Mouse (Mus musculus) ovary, adult 10 weeks (tissue): Measurements from ENCODE around the gene Ddx6. TPM values are rescaled to one million over a fixed set of nuclear protein-coding genes. Genes with fewer than 3 reads are reported as not detected.

Source experiments
- polyA plus RNA-seq: library from polyadenylated mRNA; stranded (reverse); fragments of 350-450 nt; fragmentation: Illumina TruSeq; extraction: RNeasy Lipid Tissue Mini Kit (QIAGEN cat#74804); gene quantifications from one replicate; pipeline ENCODE4 v1.2.3, GENCODE M21; 2014

Gene Ddx6
- polyA plus RNA-seq, result 406 TPM

GRCm38 (mm10) chr9:44604779-44605615, at the start of gene Ddx6:
Gene Ddx6, plus strand, starts transcription at chr9:44604892.

GRCm38 (mm10) chr9:44561597-44561996, 43.1 kb upstream of the Ddx6 start, which contains the start of gene Cxcr5:
Gene Cxcr5, minus strand, starts transcription at chr9:44561877.

DNA sequence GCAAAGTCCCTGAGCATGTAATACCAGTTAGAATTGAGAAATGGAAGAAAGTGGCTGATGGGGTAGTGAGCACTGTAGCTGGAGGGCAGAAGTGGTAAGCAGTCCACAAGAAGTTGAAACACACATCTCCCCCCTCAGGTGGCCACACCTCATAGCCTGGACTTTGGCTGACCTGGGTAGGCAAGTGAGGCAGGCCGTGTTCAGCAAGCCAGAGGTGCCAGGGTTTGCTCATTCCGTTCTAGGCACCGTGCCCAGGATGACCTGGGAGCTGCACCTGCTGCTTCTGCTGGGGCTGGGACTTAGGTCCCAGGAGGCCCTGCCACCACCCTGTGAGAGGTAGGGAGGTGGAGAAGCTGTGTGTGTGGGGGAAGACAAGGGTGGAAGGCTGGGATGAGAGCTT, 68.3 kb downstream of the Ddx6 start, which contains the start of gene Treh:
Gene Treh, plus strand, starts transcription at position 229 of the 400 bp plus-strand sequence.

Other genes with a start within 250 kb of the Ddx6 start
- 11.1 TPM for gene Vps11, start 243.2 kb upstream of the Ddx6 start, polyA plus RNA-seq
- gene Hyou1, start 225.4 kb upstream of the Ddx6 start, polyA plus RNA-seq, result 22.1 TPM
- 1.4 TPM for gene Slc37a4, start 208.0 kb upstream of the Ddx6 start, polyA plus RNA-seq
- 968 TPM for gene Rps25, start 197.8 kb upstream of the Ddx6 start, polyA plus RNA-seq
- gene Trappc4, start 197.3 kb upstream of the Ddx6 start, polyA plus RNA-seq, result 28.7 TPM
- gene Ccdc84, start 186.3 kb upstream of the Ddx6 start, polyA plus RNA-seq, result 4.1 TPM
- gene Foxr1, start 163.8 kb upstream of the Ddx6 start, polyA plus RNA-seq, result 0.54 TPM
- not detected for gene Upk2, start 149.9 kb upstream of the Ddx6 start, polyA plus RNA-seq
- 2.6 TPM for gene Bcl9l, start 122.1 kb upstream of the Ddx6 start, polyA plus RNA-seq
- not detected for gene Cxcr5, start 43.0 kb upstream of the Ddx6 start, polyA plus RNA-seq
- not detected for gene Treh, start 68.3 kb downstream of the Ddx6 start, polyA plus RNA-seq
- 0.71 TPM for gene Phldb1, start 130.3 kb downstream of the Ddx6 start, polyA plus RNA-seq
- gene Arcn1, start 163.0 kb downstream of the Ddx6 start, polyA plus RNA-seq, result 372 TPM
- gene Ift46, start 163.0 kb downstream of the Ddx6 start, polyA plus RNA-seq, result 29.9 TPM
- gene Tmem25, start 194.4 kb downstream of the Ddx6 start, polyA plus RNA-seq, result 0.91 TPM
- gene Ttc36, start 198.2 kb downstream of the Ddx6 start, polyA plus RNA-seq, result not detected